Mouse (Mus musculus): ENCODE measurements around the gene Grem1. TPM values are rescaled to one million over a fixed set of nuclear protein-coding genes. Genes with fewer than 3 reads are reported as not detected.

Grem1 gene
- total RNA-seq (2017), result not detected in 3 replicates

DNA sequence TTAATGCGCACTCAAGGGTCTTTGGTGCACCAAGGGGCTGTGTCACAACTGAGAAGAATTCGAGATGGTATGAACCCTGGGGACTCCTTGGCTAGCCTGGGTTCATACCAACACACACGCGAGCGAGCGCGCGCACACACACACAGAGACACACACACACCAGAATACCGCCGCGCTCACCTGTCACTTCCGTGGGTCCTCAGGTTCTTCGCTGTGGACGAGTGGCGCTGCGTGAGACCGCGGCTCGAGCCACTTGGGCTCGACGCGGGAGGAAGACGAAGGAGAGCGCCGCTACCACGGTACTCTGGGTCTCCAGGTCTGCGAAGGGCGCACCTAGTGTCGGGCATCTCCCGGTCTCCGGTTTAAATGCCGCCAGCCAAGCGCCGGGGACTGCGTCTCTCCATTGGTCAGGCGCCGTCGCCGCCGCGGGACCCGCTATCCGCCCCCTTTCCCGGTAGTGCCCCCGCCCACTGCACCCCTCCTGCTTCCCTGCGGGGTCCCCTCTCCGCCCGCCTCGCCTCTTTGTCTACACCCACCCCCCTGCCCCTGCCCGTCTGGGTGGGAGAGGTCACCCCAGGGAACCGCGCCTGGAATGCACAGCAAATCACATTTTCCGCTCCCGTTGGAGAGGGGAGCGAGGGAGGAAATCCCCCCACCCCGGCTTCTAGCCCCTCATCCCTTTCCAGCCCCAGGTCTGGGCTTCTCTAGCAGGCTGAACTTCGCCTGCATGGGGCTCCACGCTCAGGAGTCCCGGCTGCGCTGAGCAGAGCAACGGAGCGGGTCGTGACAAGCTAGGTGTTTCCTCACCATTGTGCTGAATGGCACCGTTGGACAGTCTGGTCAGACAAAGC is at the start of gene Grem1:
Gene Grem1 (minus strand): TSS at position 336 of the 851 bp plus-strand sequence.
- ATAC-seq (replicated peaks; ENCODE audit: insufficient number of reproducible peaks, low FRiP score, low TSS enrichment, poor library complexity, severe bottlenecking), result no peak

- ATAC-seq (replicated peaks; ENCODE audit: insufficient number of reproducible peaks, low FRiP score, low TSS enrichment, poor library complexity, severe bottlenecking), result no peak
Observed at GRCm38 (mm10) chr2:113807640-113808039, 49.2 kb upstream of the Grem1 start.

DNA sequence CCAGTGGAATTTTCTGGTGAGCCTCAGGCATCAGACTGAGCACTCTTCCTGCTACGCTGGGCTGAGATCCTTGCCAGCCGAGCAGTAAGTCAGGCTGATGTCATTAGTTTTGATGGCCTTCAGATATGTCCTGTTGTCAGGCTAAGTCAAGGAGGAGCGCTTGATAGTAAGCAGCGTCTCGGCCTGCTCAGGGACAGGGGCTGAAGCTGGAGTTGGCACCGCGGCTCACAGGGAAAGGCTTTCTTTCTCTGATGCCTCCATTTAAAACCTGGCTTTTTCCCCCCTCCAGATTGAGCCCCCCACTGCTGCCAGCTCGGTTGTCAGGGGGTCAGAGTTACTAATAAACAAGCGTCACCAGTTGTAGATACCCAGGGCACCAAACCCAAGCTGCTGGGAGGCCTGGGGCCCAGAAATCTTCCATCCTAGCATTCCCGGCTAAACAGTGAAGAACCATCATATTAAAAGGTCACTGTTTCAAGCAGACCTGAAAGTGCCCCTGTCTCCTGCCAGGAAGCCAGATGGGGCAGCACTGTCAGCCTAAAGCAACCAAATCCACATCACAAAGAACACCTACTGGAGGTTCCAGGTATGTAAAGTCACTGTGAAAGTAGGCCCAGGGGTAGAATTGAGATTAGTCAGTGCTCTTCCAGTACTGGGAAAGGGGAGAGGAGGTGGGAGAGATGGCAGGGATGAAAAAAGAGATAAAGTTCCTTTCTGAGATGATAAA is 48.6 kb upstream of the Grem1 start:
- no peak for ATAC-seq (replicated peaks; ENCODE audit: insufficient number of reproducible peaks, low FRiP score, low TSS enrichment, poor library complexity, severe bottlenecking)

DNA sequence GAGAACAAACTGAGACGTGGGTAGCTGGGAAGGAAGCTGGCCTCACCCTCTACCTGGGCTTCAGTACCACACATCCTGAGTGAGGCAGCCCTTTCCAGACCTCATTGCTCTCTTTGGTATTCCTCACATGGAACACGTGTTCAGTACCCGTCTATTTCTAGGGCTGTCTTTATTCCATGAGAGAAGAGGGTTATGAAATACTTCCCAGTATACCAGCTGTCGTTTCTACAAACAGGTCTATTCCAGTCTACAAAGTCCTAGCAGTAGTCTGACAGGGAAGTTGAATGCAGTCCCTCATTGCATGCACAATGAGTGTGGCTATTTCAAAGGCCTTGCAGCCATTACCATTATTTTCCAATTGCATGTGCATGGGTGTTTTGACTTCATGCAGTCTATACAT is 47.3 kb upstream of the Grem1 start:
- no peak for ATAC-seq (replicated peaks; ENCODE audit: insufficient number of reproducible peaks, low FRiP score, low TSS enrichment, poor library complexity, severe bottlenecking)

- no peak for ATAC-seq (replicated peaks; ENCODE audit: insufficient number of reproducible peaks, low FRiP score, low TSS enrichment, poor library complexity, severe bottlenecking)
Observed at GRCm38 (mm10) chr2:113803753-113804152, 45.3 kb upstream of the Grem1 start.

DNA sequence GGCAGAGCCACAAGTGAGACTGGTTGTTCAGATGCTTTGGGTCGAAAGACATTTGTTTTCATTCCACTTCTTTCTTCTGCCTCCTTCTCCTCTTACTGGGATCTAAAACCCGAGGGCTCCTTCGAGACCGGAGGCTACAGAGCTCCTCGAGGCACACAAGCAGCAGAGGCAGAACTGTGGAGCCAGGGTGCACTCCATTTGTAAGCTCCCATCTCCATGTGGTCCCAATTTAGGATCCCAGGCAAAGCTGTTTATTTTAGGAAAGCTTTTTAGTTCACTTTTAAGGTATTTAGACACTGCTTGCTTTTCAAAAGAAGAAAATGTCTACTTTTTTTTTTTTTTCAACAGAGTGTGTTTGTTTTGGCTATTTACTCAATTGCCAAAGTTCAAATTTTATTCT is 42.4 kb upstream of the Grem1 start:
- no peak for ATAC-seq (replicated peaks; ENCODE audit: insufficient number of reproducible peaks, low FRiP score, low TSS enrichment, poor library complexity, severe bottlenecking)

DNA sequence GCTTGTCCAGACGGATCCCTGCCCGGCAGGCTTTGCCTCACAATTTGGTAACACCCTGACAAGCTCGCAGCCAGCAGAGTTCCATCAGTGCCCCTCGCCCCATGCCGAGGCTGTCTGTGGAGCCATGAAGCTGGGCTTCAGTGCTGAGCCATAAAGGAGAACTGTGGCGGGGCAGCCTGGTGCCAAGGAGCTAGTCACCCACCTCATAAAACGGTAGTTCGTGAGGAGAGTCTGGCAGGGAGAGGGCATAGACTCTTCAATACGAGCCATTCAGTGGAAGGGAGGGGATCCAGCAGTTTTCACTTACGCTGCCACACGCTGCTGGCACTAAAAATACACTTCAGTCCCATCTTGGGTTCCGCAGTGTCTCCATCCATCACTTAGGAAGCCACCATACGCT is 40.2 kb upstream of the Grem1 start:
- ATAC-seq (replicated peaks; ENCODE audit: insufficient number of reproducible peaks, low FRiP score, low TSS enrichment, poor library complexity, severe bottlenecking), result no peak

GRCm38 (mm10) chr2:113795186-113795585 is 36.7 kb upstream of the Grem1 start:
- no peak for ATAC-seq (replicated peaks; ENCODE audit: insufficient number of reproducible peaks, low FRiP score, low TSS enrichment, poor library complexity, severe bottlenecking)

- ATAC-seq (replicated peaks; ENCODE audit: insufficient number of reproducible peaks, low FRiP score, low TSS enrichment, poor library complexity, severe bottlenecking), result no peak
Observed at GRCm38 (mm10) chr2:113793521-113793920, 35.1 kb upstream of the Grem1 start.

DNA sequence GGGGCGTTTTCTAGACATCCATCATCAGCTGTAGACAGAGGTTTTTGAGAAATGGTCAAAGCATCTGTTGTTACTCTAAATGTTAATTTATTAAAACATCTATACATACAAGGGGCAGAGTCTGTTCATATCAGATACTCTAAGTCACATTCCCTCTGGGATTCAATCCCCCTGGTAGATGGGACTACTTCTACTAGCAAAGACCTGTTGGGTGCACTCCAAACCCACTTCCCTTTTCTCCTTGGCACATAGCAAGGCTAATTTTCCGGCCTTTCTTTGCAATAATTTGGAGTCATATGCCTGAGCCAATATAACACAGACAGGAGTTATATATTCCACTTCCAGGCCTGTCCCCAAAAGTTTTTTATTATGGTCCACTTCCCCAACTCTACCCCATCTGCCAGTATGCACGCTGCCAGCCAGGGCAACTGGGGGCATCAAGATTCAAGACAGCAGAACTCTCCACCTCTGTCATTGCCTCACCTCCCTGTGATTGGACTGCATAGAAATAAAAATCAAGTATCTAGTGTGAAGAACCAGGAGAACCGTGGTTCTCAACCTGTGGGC is 30.5 kb upstream of the Grem1 start:
- no peak for ATAC-seq (replicated peaks; ENCODE audit: insufficient number of reproducible peaks, low FRiP score, low TSS enrichment, poor library complexity, severe bottlenecking)

DNA sequence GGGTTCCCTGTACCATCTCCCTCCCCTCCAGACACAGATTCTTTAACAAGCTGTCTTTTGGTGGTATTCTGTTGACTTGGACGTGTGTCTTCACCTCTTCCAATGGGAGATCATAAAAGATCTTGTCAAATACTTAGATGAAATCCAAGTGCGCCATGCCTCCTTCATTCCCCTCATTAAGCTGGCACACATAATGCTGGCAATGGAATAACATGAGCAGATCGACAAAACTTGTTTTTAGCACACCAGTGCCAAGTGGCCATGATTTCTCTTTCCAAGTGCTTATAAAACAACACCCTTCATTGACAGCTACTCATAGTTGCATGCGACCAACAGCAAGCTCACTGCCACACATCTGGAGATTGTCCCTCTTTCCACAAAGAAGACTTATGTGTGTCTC is 29.4 kb upstream of the Grem1 start:
- ATAC-seq (replicated peaks; ENCODE audit: insufficient number of reproducible peaks, low FRiP score, low TSS enrichment, poor library complexity, severe bottlenecking), result no peak

DNA sequence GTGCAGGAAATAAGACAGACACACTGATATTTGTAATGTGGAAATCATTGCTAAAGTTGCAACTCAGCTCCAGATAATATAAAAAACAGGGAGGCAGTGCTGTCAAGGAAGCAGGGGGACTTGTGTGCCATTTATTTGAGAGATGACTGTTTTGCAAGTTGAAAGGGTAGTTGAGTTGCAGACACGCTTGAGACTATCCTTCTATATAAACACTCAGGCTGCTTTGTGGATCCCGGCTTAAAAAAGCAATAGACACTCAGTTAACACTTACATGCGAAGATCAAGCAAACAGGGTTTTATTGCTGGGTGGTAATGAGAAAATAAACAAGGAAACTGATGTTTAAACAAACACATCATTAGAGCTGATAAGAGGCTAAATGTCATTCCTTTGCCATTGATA is 26.4 kb upstream of the Grem1 start:
- no peak for ATAC-seq (replicated peaks; ENCODE audit: insufficient number of reproducible peaks, low FRiP score, low TSS enrichment, poor library complexity, severe bottlenecking)

- ATAC-seq (replicated peaks; ENCODE audit: insufficient number of reproducible peaks, low FRiP score, low TSS enrichment, poor library complexity, severe bottlenecking), result no peak
Observed at GRCm38 (mm10) chr2:113781521-113781920, 23.1 kb upstream of the Grem1 start.

- ATAC-seq (replicated peaks; ENCODE audit: insufficient number of reproducible peaks, low FRiP score, low TSS enrichment, poor library complexity, severe bottlenecking), result no peak
Observed at GRCm38 (mm10) chr2:113781107-113781506, 22.7 kb upstream of the Grem1 start.

DNA sequence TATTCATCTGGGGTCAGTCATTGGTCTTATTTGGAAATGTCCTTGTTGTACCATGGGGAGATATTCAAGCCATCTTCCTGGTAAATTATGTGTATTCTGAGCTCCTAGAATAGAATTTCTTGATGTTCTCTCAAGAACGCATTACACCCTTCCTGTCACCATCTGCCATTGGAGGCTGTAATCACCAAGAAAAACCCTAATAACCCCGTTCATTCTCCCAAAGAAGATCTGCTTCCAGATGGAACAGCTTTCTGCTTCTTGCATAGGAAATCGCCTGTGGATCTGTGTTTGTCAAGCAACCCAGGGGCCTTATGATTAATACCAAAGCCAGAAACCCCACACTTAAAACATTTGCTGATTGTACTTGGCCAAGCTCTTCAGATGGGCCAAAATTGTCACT is 20.9 kb upstream of the Grem1 start:
- no peak for ATAC-seq (replicated peaks; ENCODE audit: insufficient number of reproducible peaks, low FRiP score, low TSS enrichment, poor library complexity, severe bottlenecking)

- ATAC-seq (replicated peaks; ENCODE audit: insufficient number of reproducible peaks, low FRiP score, low TSS enrichment, poor library complexity, severe bottlenecking), result no peak
Observed at GRCm38 (mm10) chr2:113778036-113778435, 19.6 kb upstream of the Grem1 start.

DNA sequence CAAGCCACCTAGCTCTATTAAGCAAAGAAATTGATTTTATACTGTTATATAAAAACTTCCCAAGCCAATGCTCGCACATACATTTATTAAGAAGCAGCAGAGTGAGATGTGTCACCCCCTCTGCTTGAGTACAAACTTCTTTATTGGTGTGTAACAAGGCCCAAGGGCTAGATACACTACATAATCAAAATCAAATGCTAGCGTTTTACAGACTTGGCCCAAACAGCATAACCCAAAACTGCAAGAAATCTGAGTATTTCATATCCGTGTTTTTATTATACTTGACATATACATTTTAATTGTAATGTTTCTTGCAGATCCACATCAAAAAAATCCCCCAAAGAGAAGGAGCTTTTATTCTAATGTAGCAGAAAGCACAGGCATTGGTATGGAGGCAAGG is 17.9 kb upstream of the Grem1 start:
- no peak for ATAC-seq (replicated peaks; ENCODE audit: insufficient number of reproducible peaks, low FRiP score, low TSS enrichment, poor library complexity, severe bottlenecking)

DNA sequence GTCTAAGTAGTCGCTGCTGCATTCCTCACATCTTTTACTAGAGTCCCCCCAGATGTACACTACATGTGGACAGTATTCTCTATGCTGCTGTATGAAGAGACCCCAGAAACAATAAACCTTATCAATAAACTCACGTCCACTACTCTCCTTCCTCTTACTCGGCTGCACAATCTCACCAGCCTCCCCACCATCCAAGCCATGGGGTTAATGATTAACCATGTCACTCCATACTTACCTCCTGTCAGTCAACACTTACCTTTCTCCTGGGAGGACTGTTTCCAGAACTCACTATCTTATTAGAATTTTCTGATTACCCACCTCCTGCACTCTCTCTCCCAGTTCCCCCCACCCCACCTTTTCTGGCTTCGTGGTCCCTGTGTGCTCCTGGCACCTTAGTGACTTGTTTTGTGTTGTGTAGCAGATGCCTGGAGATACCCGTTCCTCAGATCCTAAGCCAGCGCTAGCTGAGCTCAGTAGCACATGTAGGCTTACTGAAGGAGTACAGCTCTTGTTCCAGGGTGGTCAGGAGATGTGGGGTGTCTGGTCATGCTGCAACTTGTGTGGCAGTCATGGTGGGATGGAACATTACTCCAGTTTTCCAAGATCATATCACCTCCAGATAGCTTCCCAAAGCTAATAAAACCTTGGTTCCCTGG is 15.8 kb upstream of the Grem1 start:
- no peak for ATAC-seq (replicated peaks; ENCODE audit: insufficient number of reproducible peaks, low FRiP score, low TSS enrichment, poor library complexity, severe bottlenecking)

GRCm38 (mm10) chr2:113768541-113769303 is 10.3 kb upstream of the Grem1 start:
- no peak for ATAC-seq (replicated peaks; ENCODE audit: insufficient number of reproducible peaks, low FRiP score, low TSS enrichment, poor library complexity, severe bottlenecking)

Measured in monocyte, adult 5-6 weeks (primary cell).